Mouse (Mus musculus) limb, embryonic 14.5 days (tissue): ENCODE data around the gene Fam19a5. TPM values are rescaled to one million over a fixed set of nuclear protein-coding genes. Genes with fewer than 3 reads are reported as not detected.

Source experiments
- ATAC-seq: fragments of 200-750 bp; cut with Nextera tagmentation; 2 replicates; pipeline ENCODE4 v1.8.0; 2017; ENCODE audit warnings: low read depth, moderate number of reproducible peaks, moderate TSS enrichment; ENCODE audit not compliant: low FRiP score
- DNase-seq: peaks from one replicate; pipeline ENCODE4 v3.0.0-alpha.2; 2015; ENCODE audit warnings: low spot score
- H3K27ac ChIP-seq: fragments of 300-500 bp; sonication (generic); replicated peaks from 2 replicates; pipeline ENCODE4 v1.5.1; 2014; ENCODE audit warnings: low read depth, mild to moderate bottlenecking, low read length, moderate library complexity, mixed read lengths
- H3K27me3 ChIP-seq: fragments of 300-500 bp; sonication (generic); 2 replicates; pipeline ENCODE4 v1.6.1; 2014; ENCODE audit warnings: low read length, mixed read lengths; ENCODE audit not compliant: control insufficient read depth, insufficient read depth
- H3K36me3 ChIP-seq: fragments of 300-500 bp; sonication (generic); 2 replicates; pipeline ENCODE4 v1.6.1; 2014; ENCODE audit warnings: mild to moderate bottlenecking, low read length, moderate library complexity, mixed read lengths; ENCODE audit not compliant: control insufficient read depth, insufficient read depth
- H3K4me1 ChIP-seq: fragments of 300-500 bp; sonication (generic); 2 replicates; pipeline ENCODE4 v1.6.1; 2014; ENCODE audit warnings: antibody characterized with exemption, low read length, mixed read lengths; ENCODE audit not compliant: control insufficient read depth, insufficient read depth
- H3K4me2 ChIP-seq: fragments of 300-500 bp; sonication (generic); replicated peaks from 2 replicates; pipeline ENCODE4 v1.6.1; 2014; ENCODE audit warnings: low read depth, mild to moderate bottlenecking, low read length, moderate library complexity; ENCODE audit not compliant: severe bottlenecking
- H3K4me3 ChIP-seq: fragments of 300-500 bp; sonication (generic); replicated peaks from 2 replicates; pipeline ENCODE4 v1.5.1; 2014; ENCODE audit warnings: low read length
- H3K9ac ChIP-seq: fragments of 300-500 bp; sonication (generic); 2 replicates; pipeline ENCODE4 v1.6.1; 2014; ENCODE audit warnings: mild to moderate bottlenecking, low read depth, low read length, moderate library complexity; ENCODE audit not compliant: severe bottlenecking
- H3K9me3 ChIP-seq: fragments of 300-500 bp; sonication (generic); 2 replicates; pipeline ENCODE4 v1.6.1; 2016; ENCODE audit warnings: low read length; ENCODE audit not compliant: control insufficient read depth
- POLR2A ChIP-seq: fragments of 200-500 bp; IDR thresholded peaks from 2 replicates; pipeline ENCODE4 v1.8.0; 2012; ENCODE audit warnings: inconsistent platforms, mild to moderate bottlenecking, moderate library complexity, borderline replicate concordance; ENCODE audit not compliant: insufficient read depth, insufficient read length; ENCODE audit errors: extremely low read depth
- WGBS: fragments of 180-500 bp; shearing (Covaris S2); extraction: QIAGEN DNeasy Blood & Tissue Kit; methylation state at CpG from one replicate; pipeline ENCODE4 v1.1.7; 2014; 5-methylcytosine and 5-hydroxymethylcytosine counted together
- polyA plus RNA-seq, 2 experiments: library from polyadenylated mRNA; depleted of rRNA in 1 of 2; stranded (reverse) in 1 of 2; unstranded in 1 of 2; fragments of >200 nt; fragmentation: Nextera tagmentation in 1 of 2; extraction: Ambion mirVana in 1 of 2; gene quantifications; 2 replicates each; pipeline versions ENCODE4 v1.2.1 to v1.2.3; 2012 to 2014

Gene Fam19a5
- polyA plus RNA-seq, 2 experiments = 4.8 to 8.4 TPM

GRCm38 (mm10) chr15:87661954-87662353 is 117.9 kb downstream of the Fam19a5 start:
- no peak overlapping the region for H3K4me3 ChIP-seq
- no peaks in the 10 kb centered on the region for H3K36me3 ChIP-seq
- WGBS = 94% methylated on average over 7 of the region's 7 CpGs
- ATAC-seq (no peak), DNase-seq (no peak)
- peaks cover under 1% of the 10 kb centered on the region; the same call in 1 of the 2 replicates for H3K4me1 ChIP-seq
- H3K4me2 ChIP-seq = no peak overlapping the region
- H3K9ac ChIP-seq = no peak overlapping the region
- TF ChIP-seq POLR2A = no peak
- no peak overlapping the region for H3K27ac ChIP-seq
- no peaks in the 10 kb centered on the region for H3K27me3 ChIP-seq
- no peaks in the 10 kb centered on the region for H3K9me3 ChIP-seq

- DNase-seq (no peak), ATAC-seq (no peak)
- no peak for TF ChIP-seq POLR2A
- no peak overlapping the region for H3K4me2 ChIP-seq
- whole genome bisulfite sequencing = 78% methylated on average over 13 of the region's 13 CpGs
- no peaks in the 10 kb centered on the region for H3K36me3 ChIP-seq
- no peaks in the 10 kb centered on the region for H3K4me1 ChIP-seq
- no peak overlapping the region for H3K9ac ChIP-seq
- no peak overlapping the region for H3K4me3 ChIP-seq
- H3K9me3 ChIP-seq = no peaks in the 10 kb centered on the region
- H3K27ac ChIP-seq = no peak overlapping the region
- H3K27me3 ChIP-seq = no peaks in the 10 kb centered on the region
Observed at GRCm38 (mm10) chr15:87666041-87666750, 122.1 kb downstream of the Fam19a5 start.

- Histone ChIP-seq H3K9ac (no peak overlapping the region), H3K4me3 (no peak overlapping the region), H3K9me3 (no peaks in the 10 kb centered on the region), H3K36me3 (no peaks in the 10 kb centered on the region), H3K27ac (no peak overlapping the region), H3K27me3 (no peaks in the 10 kb centered on the region), H3K4me1 (no peaks in the 10 kb centered on the region), H3K4me2 (no peak overlapping the region)
- ATAC-seq = no peak
- 83% methylated on average over 7 of the region's 7 CpGs for WGBS
- no peak for DNase-seq
- TF ChIP-seq POLR2A = no peak
Observed at GRCm38 (mm10) chr15:87667416-87667815, 123.3 kb downstream of the Fam19a5 start.

GRCm38 (mm10) chr15:87668112-87668511 is 124.0 kb downstream of the Fam19a5 start:
- WGBS = 60% methylated on average over 5 of the region's 5 CpGs
- no peaks in the 10 kb centered on the region for H3K9me3 ChIP-seq
- H3K9ac ChIP-seq = no peak overlapping the region
- no peaks in the 10 kb centered on the region for H3K4me1 ChIP-seq
- no peaks in the 10 kb centered on the region for H3K36me3 ChIP-seq
- no peak for TF ChIP-seq POLR2A
- no peak for DNase-seq
- no peak overlapping the region for H3K4me3 ChIP-seq
- H3K4me2 ChIP-seq = no peak overlapping the region
- H3K27me3 ChIP-seq = no peaks in the 10 kb centered on the region
- ATAC-seq = no peak
- no peak overlapping the region for H3K27ac ChIP-seq

GRCm38 (mm10) chr15:87671929-87672328 is 127.8 kb downstream of the Fam19a5 start:
- no peak for TF ChIP-seq POLR2A
- no peak overlapping the region for H3K4me3 ChIP-seq
- H3K4me1 ChIP-seq = no peaks in the 10 kb centered on the region
- H3K27me3 ChIP-seq = no peaks in the 10 kb centered on the region
- WGBS = 39% methylated on average over 9 of the region's 9 CpGs
- no peak overlapping the region for H3K9ac ChIP-seq
- ATAC-seq (no peak), DNase-seq (no peak)
- H3K36me3 ChIP-seq = no peaks in the 10 kb centered on the region
- H3K9me3 ChIP-seq = no peaks in the 10 kb centered on the region
- no peak overlapping the region for H3K4me2 ChIP-seq
- H3K27ac ChIP-seq = no peak overlapping the region
